Mouse (Mus musculus) hindbrain, embryonic 15.5 days (tissue): ENCODE results near the gene Alg1. TPM values are rescaled to one million over a fixed set of nuclear protein-coding genes. Genes with fewer than 3 reads are reported as not detected.

ENCODE experiments used
- ATAC-seq: fragments of 200-750 bp; cut with Nextera tagmentation; 2 replicates; pipeline ENCODE4 v1.8.0; 2017; ENCODE audit warnings: low read depth, moderate number of reproducible peaks, moderate TSS enrichment; ENCODE audit not compliant: low FRiP score
- H3K27ac ChIP-seq: fragments of 300-500 bp; sonication (generic); replicated peaks from 2 replicates; pipeline ENCODE4 v1.5.1; 2015; ENCODE audit warnings: mild to moderate bottlenecking, inconsistent platforms
- H3K27me3 ChIP-seq: fragments of 300-500 bp; sonication (generic); 2 replicates; pipeline ENCODE4 v1.6.1; 2015; ENCODE audit warnings: control low read depth, inconsistent platforms
- H3K36me3 ChIP-seq: fragments of 300-500 bp; sonication (generic); 2 replicates; pipeline ENCODE4 v1.6.1; 2015; ENCODE audit warnings: control low read depth, inconsistent platforms
- H3K4me1 ChIP-seq: fragments of 300-500 bp; sonication (generic); replicated peaks from 2 replicates; pipeline ENCODE4 v1.6.1; 2015; ENCODE audit warnings: control low read depth, inconsistent platforms
- H3K4me2 ChIP-seq: fragments of 300-500 bp; sonication (generic); 2 replicates; pipeline ENCODE4 v1.6.1; 2015; ENCODE audit warnings: moderate library complexity, mild to moderate bottlenecking, inconsistent platforms
- H3K4me3 ChIP-seq: fragments of 300-500 bp; sonication (generic); 2 replicates; pipeline ENCODE4 v1.5.1; 2015; ENCODE audit warnings: mild to moderate bottlenecking, inconsistent platforms
- H3K9ac ChIP-seq: fragments of 300-500 bp; sonication (generic); 2 replicates; pipeline ENCODE4 v1.6.1; 2015; ENCODE audit warnings: inconsistent platforms
- H3K9me3 ChIP-seq: fragments of 300-500 bp; sonication (generic); 2 replicates; pipeline ENCODE4 v1.6.1; 2016; ENCODE audit warnings: control low read depth, inconsistent platforms
- WGBS: fragments of 180-500 bp; shearing (Covaris S2); methylation state at CpG from one replicate; pipeline ENCODE4 v1.1.7; 2015; 5-methylcytosine and 5-hydroxymethylcytosine counted together
- polyA plus RNA-seq: library from polyadenylated mRNA; unstranded; fragments of >200 nt; fragmentation: Nextera tagmentation; extraction: Ambion mirVana; gene quantifications from 2 replicates; pipeline ENCODE4 v1.2.1, GENCODE M21; 2015

Gene Alg1
- 35.3 and 43.6 TPM in 2 replicates for polyA plus RNA-seq

GRCm38 (mm10) chr16:5233418-5234313 lies at the start of gene Alg1:
Gene Alg1, plus strand, starts transcription at chr16:5233621.
- Histone ChIP-seq H3K4me1 (peaks cover 19% of the 10 kb centered on the region), H3K27ac (peak within 1 kb of the TSS; percentile 74), H3K27me3 (peaks cover 3% of the 10 kb centered on the region; the same call in 1 of the 2 replicates), H3K9ac (peak within 1 kb of the TSS; percentile 70), H3K4me2 (peak within 1 kb of the TSS; percentile 66), H3K4me3 (peak within 1 kb of the TSS; percentile 70), H3K36me3 (no peaks in the 10 kb centered on the region), H3K9me3 (no peaks in the 10 kb centered on the region)
- ATAC-seq, result peak; percentile 97
- WGBS, result 2% methylated on average over 47 of the region's 47 CpGs

GRCm38 (mm10) chr16:5184101-5184500 lies 49.3 kb upstream of the Alg1 start:
- no peak overlapping the region for H3K4me3 ChIP-seq
- no peaks in the 10 kb centered on the region for H3K9me3 ChIP-seq
- H3K27me3 ChIP-seq, result no peaks in the 10 kb centered on the region
- no peak overlapping the region for H3K9ac ChIP-seq
- H3K4me1 ChIP-seq, result 0 out of 2 replicates have a peak, but pooled peaks cover 2% of the 10 kb centered on the region
- no peak overlapping the region for H3K4me2 ChIP-seq
- 62% methylated on average over 8 of the region's 8 CpGs for WGBS
- no peak overlapping the region for H3K27ac ChIP-seq
- no peaks in the 10 kb centered on the region for H3K36me3 ChIP-seq
- ATAC-seq, result no peak

- Histone ChIP-seq H3K36me3 (no peaks in the 10 kb centered on the region), H3K27ac (no peak overlapping the region), H3K4me2 (no peak overlapping the region), H3K9ac (no peak overlapping the region), H3K9me3 (no peaks in the 10 kb centered on the region), H3K4me3 (no peak overlapping the region), H3K27me3 (no peaks in the 10 kb centered on the region), H3K4me1 (0 out of 2 replicates have a peak, but pooled peaks cover 2% of the 10 kb centered on the region)
- ATAC-seq, result no peak
- 87% methylated on average over 5 of the region's 5 CpGs for WGBS
Measured at GRCm38 (mm10) chr16:5184956-5185355, 48.5 kb upstream of the Alg1 start.

GRCm38 (mm10) chr16:5185691-5186090 lies 47.7 kb upstream of the Alg1 start:
- Histone ChIP-seq H3K4me1 (0 out of 2 replicates have a peak, but pooled peaks cover 2% of the 10 kb centered on the region), H3K9me3 (no peaks in the 10 kb centered on the region), H3K27ac (no peak overlapping the region), H3K4me3 (no peak overlapping the region), H3K4me2 (no peak overlapping the region), H3K36me3 (no peaks in the 10 kb centered on the region), H3K27me3 (no peaks in the 10 kb centered on the region), H3K9ac (no peak overlapping the region)
- no peak for ATAC-seq
- WGBS, result 62% methylated on average over 7 of the region's 7 CpGs

GRCm38 (mm10) chr16:5186234-5186633 lies 47.2 kb upstream of the Alg1 start:
- Histone ChIP-seq H3K4me3 (no peak overlapping the region), H3K4me1 (0 out of 2 replicates have a peak, but pooled peaks cover 2% of the 10 kb centered on the region), H3K9me3 (no peaks in the 10 kb centered on the region), H3K27me3 (no peaks in the 10 kb centered on the region), H3K27ac (no peak overlapping the region), H3K4me2 (no peak overlapping the region), H3K36me3 (no peaks in the 10 kb centered on the region), H3K9ac (no peak overlapping the region)
- no peak for ATAC-seq
- WGBS, result 76% methylated on average over 7 of the region's 7 CpGs

GRCm38 (mm10) chr16:5195080-5195479 lies 38.3 kb upstream of the Alg1 start:
- Histone ChIP-seq H3K4me3 (no peak overlapping the region), H3K27me3 (no peaks in the 10 kb centered on the region), H3K4me2 (no peak overlapping the region), H3K9me3 (no peaks in the 10 kb centered on the region), H3K36me3 (no peaks in the 10 kb centered on the region), H3K4me1 (no peaks in the 10 kb centered on the region), H3K9ac (no peak overlapping the region), H3K27ac (no peak overlapping the region)
- 32% methylated on average over 6 of the region's 6 CpGs for WGBS
- ATAC-seq, result no peak

GRCm38 (mm10) chr16:5202681-5203080 lies 30.7 kb upstream of the Alg1 start:
- H3K9ac ChIP-seq, result no peak overlapping the region
- H3K4me2 ChIP-seq, result peak overlapping the region; percentile 97
- H3K4me3 ChIP-seq, result peak overlapping the region; percentile 86
- no peak for ATAC-seq
- no peaks in the 10 kb centered on the region for H3K36me3 ChIP-seq
- WGBS, result 14% methylated on average over 4 of the region's 4 CpGs
- peaks cover 16% of the 10 kb centered on the region for H3K4me1 ChIP-seq
- H3K27me3 ChIP-seq, result no peaks in the 10 kb centered on the region
- H3K27ac ChIP-seq, result no peak overlapping the region
- no peaks in the 10 kb centered on the region for H3K9me3 ChIP-seq

- Histone ChIP-seq H3K4me1 (peaks cover 16% of the 10 kb centered on the region), H3K36me3 (no peaks in the 10 kb centered on the region), H3K27ac (no peak overlapping the region), H3K4me2 (peak overlapping the region; percentile 97), H3K9ac (peak overlapping the region; percentile 62), H3K4me3 (peak overlapping the region; percentile 86), H3K9me3 (no peaks in the 10 kb centered on the region), H3K27me3 (no peaks in the 10 kb centered on the region)
- WGBS, result 1% methylated on average over 36 of the region's 36 CpGs
- peak; percentile 16 for ATAC-seq
Measured at GRCm38 (mm10) chr16:5203200-5203599, 30.2 kb upstream of the Alg1 start.

GRCm38 (mm10) chr16:5203668-5204433 lies 29.6 kb upstream of the Alg1 start, which contains the start of gene Nagpa:
Gene Nagpa, minus strand, starts transcription at chr16:5204012.
- Histone ChIP-seq H3K4me3 (peak within 1 kb of the TSS; percentile 86), H3K9me3 (no peaks in the 10 kb centered on the region), H3K9ac (peak within 1 kb of the TSS; percentile 62), H3K4me2 (peak within 1 kb of the TSS; percentile 97), H3K27me3 (no peaks in the 10 kb centered on the region), H3K36me3 (no peaks in the 10 kb centered on the region), H3K27ac (no peak within 1 kb of the TSS; the same call in 1 of the 2 replicates), H3K4me1 (peaks cover 16% of the 10 kb centered on the region)
- peak; percentile 94 for ATAC-seq
- WGBS, result 4% methylated on average over 39 of the region's 40 CpGs

GRCm38 (mm10) chr16:5205431-5205970 lies 27.9 kb upstream of the Alg1 start:
- 94% methylated on average over 5 of the region's 5 CpGs for WGBS
- no peak overlapping the region for H3K9ac ChIP-seq
- ATAC-seq, result no peak

GRCm38 (mm10) chr16:5206051-5206450 lies 27.4 kb upstream of the Alg1 start:
- 78% methylated on average over 5 of the region's 5 CpGs for WGBS
- H3K4me2 ChIP-seq, result no peak overlapping the region
- H3K36me3 ChIP-seq, result no peaks in the 10 kb centered on the region
- H3K9me3 ChIP-seq, result no peaks in the 10 kb centered on the region
- no peaks in the 10 kb centered on the region for H3K27me3 ChIP-seq
- H3K9ac ChIP-seq, result no peak overlapping the region
- H3K4me1 ChIP-seq, result peaks cover 16% of the 10 kb centered on the region
- no peak overlapping the region for H3K4me3 ChIP-seq
- ATAC-seq, result no peak
- no peak overlapping the region for H3K27ac ChIP-seq

More at GRCm38 (mm10) chr16:5205431-5205970, 27.9 kb upstream of the Alg1 start:
- Histone ChIP-seq H3K27ac (no peak overlapping the region), H3K4me1 (peaks cover 16% of the 10 kb centered on the region), H3K27me3 (no peaks in the 10 kb centered on the region), H3K9me3 (no peaks in the 10 kb centered on the region), H3K36me3 (no peaks in the 10 kb centered on the region), H3K4me2 (no peak overlapping the region), H3K4me3 (no peak overlapping the region)
